Mouse (Mus musculus): ENCODE measurements around the gene Cenpt.

- TF ChIP-seq CTCF (conservative IDR thresholded peaks at IDR 0.05; ENCODE audit: low read length) = no peak
- TF ChIP-seq POU5F1 (IDR thresholded peaks at IDR 0.05; ENCODE audit: borderline replicate concordance, low read length) = no peak
Observed at GRCm38 (mm10) chr8:105836991-105837390, 16.1 kb downstream of the Cenpt start.

Data from E14TG2a.4 (cell line).